Mouse (Mus musculus): Measurements from ENCODE around the gene Fasn. TPM values are rescaled to one million over a fixed set of nuclear protein-coding genes. Genes with fewer than 3 reads are reported as not detected.
A peak's percentile ranks its signal among the peaks of the same experiment; 100 is the strongest.
"Not testable (repeated sequence)": the region's sequence is repeated elsewhere in the genome, so short reads cannot be mapped to it uniquely, and the experiment has no call there.

Fasn gene
- polyA plus RNA-seq, 1 experiment from 2014 or later: 97.4 TPM

- Histone ChIP-seq H3K4me1 (replicated peaks; ENCODE audit: control insufficient read depth, insufficient read depth, low read length) (peaks cover 12% of the 10 kb centered on the region), H3K36me3 (ENCODE audit: control insufficient read depth, insufficient read depth) (peaks cover 35% of the 10 kb centered on the region)
- not testable (repeated sequence) for H3K4me3 ChIP-seq (replicated peaks; ENCODE audit: low read length); H3K9me3 ChIP-seq (ENCODE audit: control insufficient read depth, low read length); H3K27me3 ChIP-seq (replicated peaks; ENCODE audit: control insufficient read depth, insufficient read depth, low read length); ATAC-seq; H3K4me2 ChIP-seq (ENCODE audit: low read length); H3K9ac ChIP-seq (replicated peaks; ENCODE audit: low read depth, low read length); H3K27ac ChIP-seq (ENCODE audit: low read length)
- WGBS: 94% methylated on average over 9 of the region's 10 CpGs
Observed at GRCm38 (mm10) chr11:120788460-120788859, 35.9 kb downstream of the Fasn start.

DNA sequence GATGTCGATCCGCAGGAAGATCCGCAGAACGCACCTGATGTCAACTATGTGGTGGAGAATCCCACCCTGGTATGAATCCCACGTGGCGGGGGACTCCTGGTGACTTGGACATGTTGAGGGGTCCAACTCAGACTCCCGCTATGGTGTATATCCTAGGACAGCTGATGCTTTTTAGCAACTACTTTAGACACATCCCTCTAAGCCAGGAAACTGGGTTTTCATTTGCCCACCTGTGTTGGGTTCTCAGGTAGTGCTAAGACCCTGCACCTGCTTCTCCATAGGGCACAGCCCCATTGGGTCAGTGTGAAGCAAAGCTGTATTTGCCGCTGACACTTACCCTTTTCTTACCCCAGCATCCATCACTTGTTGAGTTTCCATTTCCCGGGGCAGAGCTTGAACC lies 39.2 kb downstream of the Fasn start:
- Histone ChIP-seq H3K9me3 (ENCODE audit: control insufficient read depth, low read length) (no peaks in the 10 kb centered on the region), H3K4me2 (ENCODE audit: low read length) (peak overlapping the region; percentile 94), H3K36me3 (ENCODE audit: control insufficient read depth, insufficient read depth) (peaks cover 21% of the 10 kb centered on the region), H3K4me3 (replicated peaks; ENCODE audit: low read length) (peak overlapping the region; percentile 71), H3K4me1 (replicated peaks; ENCODE audit: control insufficient read depth, insufficient read depth, low read length) (peaks cover 18% of the 10 kb centered on the region), H3K9ac (replicated peaks; ENCODE audit: low read depth, low read length) (peak overlapping the region; percentile 87), H3K27ac (ENCODE audit: low read length) (no peak overlapping the region), H3K27me3 (replicated peaks; ENCODE audit: control insufficient read depth, insufficient read depth, low read length) (no peaks in the 10 kb centered on the region)
- no peak for ATAC-seq
- 35% methylated on average over 9 of the region's 9 CpGs for WGBS

DNA sequence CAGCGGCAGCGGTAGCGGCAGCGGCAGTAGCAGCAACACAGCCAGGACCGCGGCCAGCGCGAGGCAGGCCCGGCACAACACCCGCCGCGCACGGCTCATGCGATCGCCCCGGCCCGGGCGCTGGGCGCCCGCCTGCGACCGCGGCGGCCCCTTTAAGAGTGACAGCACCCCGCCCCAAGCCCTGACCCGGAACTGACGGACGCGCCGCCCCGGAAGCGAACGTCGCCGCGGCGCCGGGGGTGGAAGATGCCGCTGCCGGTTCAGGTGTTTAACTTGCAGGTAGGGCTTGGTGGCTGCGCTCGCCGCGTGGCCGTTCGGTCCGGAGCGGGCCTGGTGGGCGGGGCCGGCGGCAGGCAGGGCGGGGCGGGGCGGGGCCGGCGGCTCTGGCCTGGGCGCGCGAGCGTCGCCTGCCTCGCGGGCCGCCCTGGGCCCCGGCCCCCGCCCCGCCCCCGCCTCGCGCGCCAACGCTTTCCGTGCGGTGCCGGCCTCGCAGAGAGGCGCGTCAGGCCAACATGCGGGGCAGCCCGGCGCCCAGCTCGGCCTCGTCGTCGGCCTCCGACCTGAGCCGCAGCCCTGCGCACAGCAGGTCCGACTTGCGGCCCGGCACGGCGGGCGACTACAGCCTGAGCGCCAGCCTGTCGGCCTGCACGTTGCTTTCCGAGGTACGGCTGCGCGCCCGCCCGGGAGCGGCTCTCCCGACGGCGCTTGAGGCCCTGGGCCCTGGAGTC lies 40.1 kb downstream of the Fasn start, which contains the start of the genes Rfng and Gps1:
TSS of gene Rfng (minus strand) at position 144 of the 728 bp plus-strand sequence.
TSS of gene Gps1 (plus strand) at position 209 of the 728 bp plus-strand sequence.
- peak within 1 kb of the TSS; percentile 71 for H3K4me3 ChIP-seq (replicated peaks; ENCODE audit: low read length)
- H3K4me1 ChIP-seq (replicated peaks; ENCODE audit: control insufficient read depth, insufficient read depth, low read length): peaks cover 18% of the 10 kb centered on the region
- H3K9ac ChIP-seq (replicated peaks; ENCODE audit: low read depth, low read length): peak within 1 kb of the TSS; percentile 87
- under 1% methylated on average over 95 of the region's 107 CpGs for WGBS
- no peaks in the 10 kb centered on the region for H3K9me3 ChIP-seq (ENCODE audit: control insufficient read depth, low read length)
- H3K4me2 ChIP-seq (ENCODE audit: low read length): peak within 1 kb of the TSS; percentile 94
- peak within 1 kb of the TSS; percentile 60 for H3K27ac ChIP-seq (ENCODE audit: low read length)
- ATAC-seq: peak; percentile 91
- H3K27me3 ChIP-seq (replicated peaks; ENCODE audit: control insufficient read depth, insufficient read depth, low read length): no peaks in the 10 kb centered on the region
- H3K36me3 ChIP-seq (ENCODE audit: control insufficient read depth, insufficient read depth): peaks cover 14% of the 10 kb centered on the region; the same call in 1 of the 2 replicates

GRCm38 (mm10) chr11:120783426-120784063 lies 40.8 kb downstream of the Fasn start:
- WGBS: 1% methylated on average over 42 of the region's 42 CpGs

DNA sequence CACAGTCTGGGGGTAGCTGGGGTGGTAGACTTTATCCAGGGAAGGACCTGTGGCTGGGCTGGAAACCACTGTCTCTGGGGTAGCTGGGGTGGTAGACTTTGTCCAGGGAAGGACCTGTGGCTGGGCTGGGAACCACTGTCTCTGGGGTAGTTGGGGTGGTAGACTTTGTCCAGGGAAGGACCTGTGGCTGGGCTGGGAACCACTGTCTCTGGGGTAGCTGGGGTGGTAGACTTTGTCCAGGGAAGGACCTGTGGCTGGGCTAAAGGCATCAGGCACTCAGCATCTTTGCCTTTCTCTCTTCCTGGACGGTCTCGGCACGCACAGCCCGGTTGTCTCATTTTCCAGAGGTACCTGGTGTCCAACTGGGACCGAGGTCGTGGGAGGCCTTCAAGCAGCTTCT lies 43.0 kb downstream of the Fasn start:
- not testable (repeated sequence) for H3K36me3 ChIP-seq (ENCODE audit: control insufficient read depth, insufficient read depth); ATAC-seq; H3K9ac ChIP-seq (replicated peaks; ENCODE audit: low read depth, low read length); H3K27ac ChIP-seq (ENCODE audit: low read length); H3K27me3 ChIP-seq (replicated peaks; ENCODE audit: control insufficient read depth, insufficient read depth, low read length); H3K9me3 ChIP-seq (ENCODE audit: control insufficient read depth, low read length); H3K4me2 ChIP-seq (ENCODE audit: low read length); H3K4me3 ChIP-seq (replicated peaks; ENCODE audit: low read length)
- 96% methylated on average over 6 of the region's 6 CpGs for WGBS
- H3K4me1 ChIP-seq (replicated peaks; ENCODE audit: control insufficient read depth, insufficient read depth, low read length): peaks cover 18% of the 10 kb centered on the region

More at GRCm38 (mm10) chr11:120783426-120784063, 40.8 kb downstream of the Fasn start:
- no peaks in the 10 kb centered on the region for H3K27me3 ChIP-seq (replicated peaks; ENCODE audit: control insufficient read depth, insufficient read depth, low read length)
- peak overlapping the region; percentile 87 for H3K9ac ChIP-seq (replicated peaks; ENCODE audit: low read depth, low read length)
- H3K4me1 ChIP-seq (replicated peaks; ENCODE audit: control insufficient read depth, insufficient read depth, low read length): peaks cover 18% of the 10 kb centered on the region
- peak; percentile 35; the same call in 1 of the 2 replicates for ATAC-seq
- H3K4me3 ChIP-seq (replicated peaks; ENCODE audit: low read length): peak overlapping the region; percentile 71
- H3K4me2 ChIP-seq (ENCODE audit: low read length): peak overlapping the region; percentile 91
- H3K9me3 ChIP-seq (ENCODE audit: control insufficient read depth, low read length): no peaks in the 10 kb centered on the region
- H3K36me3 ChIP-seq (ENCODE audit: control insufficient read depth, insufficient read depth): peaks cover 12% of the 10 kb centered on the region; the same call in 1 of the 2 replicates
- peak overlapping the region; percentile 60 for H3K27ac ChIP-seq (ENCODE audit: low read length)

DNA sequence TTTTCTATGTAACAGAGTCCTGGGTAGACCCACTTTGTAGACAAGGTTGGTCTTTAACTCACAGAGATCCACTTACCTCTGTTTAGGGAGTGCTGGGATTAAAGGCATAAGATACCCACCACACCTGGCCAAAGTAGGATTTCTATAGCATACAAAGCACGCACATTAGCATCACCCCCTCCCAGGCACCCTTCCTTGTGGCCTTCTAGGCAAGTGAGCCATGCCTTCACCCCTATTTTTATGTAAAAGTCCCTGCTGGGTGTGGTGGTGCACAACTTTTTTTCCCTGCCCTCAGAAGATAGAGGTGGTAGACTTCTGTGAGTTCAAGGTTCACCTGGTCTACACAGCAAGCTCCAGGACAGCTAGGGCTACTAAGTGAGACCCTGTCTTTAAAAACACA lies 44.5 kb downstream of the Fasn start:
- Histone ChIP-seq H3K9me3 (ENCODE audit: control insufficient read depth, low read length) (no peaks in the 10 kb centered on the region), H3K4me2 (ENCODE audit: low read length) (no peak overlapping the region), H3K9ac (replicated peaks; ENCODE audit: low read depth, low read length) (no peak overlapping the region), H3K27ac (ENCODE audit: low read length) (no peak overlapping the region), H3K36me3 (ENCODE audit: control insufficient read depth, insufficient read depth) (peaks cover 2% of the 10 kb centered on the region; the same call in 1 of the 2 replicates), H3K4me3 (replicated peaks; ENCODE audit: low read length) (no peak overlapping the region), H3K4me1 (replicated peaks; ENCODE audit: control insufficient read depth, insufficient read depth, low read length) (peaks cover 9% of the 10 kb centered on the region), H3K27me3 (replicated peaks; ENCODE audit: control insufficient read depth, insufficient read depth, low read length) (no peaks in the 10 kb centered on the region)
- no peak for ATAC-seq
- WGBS: 86% methylated on average over 1 of the region's 1 CpGs

GRCm38 (mm10) chr11:120777123-120777522 lies 47.2 kb downstream of the Fasn start:
- no peak overlapping the region for H3K9ac ChIP-seq (replicated peaks; ENCODE audit: low read depth, low read length)
- no peak for ATAC-seq
- no peaks in the 10 kb centered on the region for H3K9me3 ChIP-seq (ENCODE audit: control insufficient read depth, low read length)
- 34% methylated on average over 6 of the region's 6 CpGs for WGBS
- no peak overlapping the region for H3K4me3 ChIP-seq (replicated peaks; ENCODE audit: low read length)
- H3K4me1 ChIP-seq (replicated peaks; ENCODE audit: control insufficient read depth, insufficient read depth, low read length): no peaks in the 10 kb centered on the region
- H3K27me3 ChIP-seq (replicated peaks; ENCODE audit: control insufficient read depth, insufficient read depth, low read length): no peaks in the 10 kb centered on the region
- H3K4me2 ChIP-seq (ENCODE audit: low read length): no peak overlapping the region
- H3K27ac ChIP-seq (ENCODE audit: low read length): no peak overlapping the region
- peaks cover 2% of the 10 kb centered on the region; the same call in 1 of the 2 replicates for H3K36me3 ChIP-seq (ENCODE audit: control insufficient read depth, insufficient read depth)

DNA sequence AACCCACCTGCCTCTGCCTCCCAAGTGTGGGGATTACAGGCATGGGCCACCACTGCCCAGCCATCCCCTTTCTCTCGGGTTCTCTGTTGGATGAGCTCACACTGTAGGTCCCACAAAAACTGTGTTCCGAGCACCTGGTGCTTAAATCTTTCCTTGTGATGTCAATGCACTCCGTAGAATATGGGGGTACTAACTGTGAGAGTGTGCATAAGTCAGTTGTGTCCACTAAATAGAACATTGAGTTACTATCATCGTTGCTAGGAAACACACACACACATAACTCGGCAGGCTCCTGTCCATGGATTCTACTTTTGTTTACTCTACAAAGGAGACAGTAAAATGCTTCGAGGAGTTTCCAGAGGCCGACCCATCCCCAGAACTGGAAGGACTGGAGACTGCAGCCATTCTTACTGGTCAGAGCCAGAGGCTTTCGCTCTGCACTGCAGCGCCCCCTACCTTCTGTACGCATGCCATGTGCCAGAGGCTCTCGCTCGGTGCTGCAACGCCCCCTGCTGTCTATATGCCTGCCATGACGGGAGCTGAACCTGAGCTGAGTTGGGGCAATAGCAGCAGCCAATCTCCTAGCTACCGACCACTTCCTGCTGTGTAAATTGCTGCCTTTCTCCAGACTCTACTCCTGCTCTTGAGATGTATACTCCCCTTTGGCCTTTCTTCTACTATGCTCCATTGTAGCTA lies 48.4 kb downstream of the Fasn start:
- Histone ChIP-seq H3K4me1 (replicated peaks; ENCODE audit: control insufficient read depth, insufficient read depth, low read length) (no peaks in the 10 kb centered on the region), H3K4me2 (ENCODE audit: low read length) (no peak overlapping the region), H3K27me3 (replicated peaks; ENCODE audit: control insufficient read depth, insufficient read depth, low read length) (no peaks in the 10 kb centered on the region), H3K9me3 (ENCODE audit: control insufficient read depth, low read length) (no peaks in the 10 kb centered on the region), H3K27ac (ENCODE audit: low read length) (no peak overlapping the region), H3K4me3 (replicated peaks; ENCODE audit: low read length) (no peak overlapping the region), H3K9ac (replicated peaks; ENCODE audit: low read depth, low read length) (no peak overlapping the region), H3K36me3 (ENCODE audit: control insufficient read depth, insufficient read depth) (no peaks in the 10 kb centered on the region; the same call in 1 of the 2 replicates)
- ATAC-seq: peak; percentile 88
- 26% methylated on average over 15 of the region's 15 CpGs for WGBS
